Mouse (Mus musculus) testis, adult 2 months (tissue): Measurements from ENCODE around the gene Cds1.

Experiments
- CTCF ChIP-seq: fragments of 200-500 bp; IDR thresholded peaks from 2 replicates; pipeline ENCODE4 v1.5.1; 2012; ENCODE audit warnings: low read depth, mild to moderate bottlenecking, inconsistent platforms, low read length, moderate library complexity; ENCODE audit not compliant: control insufficient read depth, insufficient read depth, insufficient replicate concordance
- POLR2A ChIP-seq: fragments of 200-500 bp; IDR thresholded peaks from 2 replicates; pipeline ENCODE4 v1.6.1; 2012; ENCODE audit warnings: low read depth, mild to moderate bottlenecking, inconsistent platforms, low read length, moderate library complexity; ENCODE audit not compliant: control insufficient read depth

DNA sequence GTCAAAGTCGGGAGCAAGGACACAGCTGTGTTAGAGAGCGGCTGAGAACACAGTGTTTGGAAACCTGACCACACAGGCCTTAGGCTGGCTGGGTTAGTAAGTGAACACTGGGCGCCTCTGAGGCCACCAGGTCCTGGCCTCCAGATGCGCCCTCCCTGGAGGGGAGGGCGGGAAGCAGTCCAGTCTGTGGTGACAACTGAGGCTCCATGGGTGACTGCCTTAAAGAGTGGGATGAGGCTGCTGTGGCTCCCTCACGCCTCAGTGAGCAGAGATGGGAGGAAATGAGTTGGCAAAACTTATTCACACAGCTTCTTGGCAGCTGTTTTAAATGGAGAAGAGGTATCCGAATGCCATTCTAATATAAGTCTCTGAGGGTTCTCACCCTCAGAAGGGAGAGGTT lies 51.9 kb downstream of the Cds1 start:
- no peak for TF ChIP-seq CTCF
- TF ChIP-seq POLR2A, result no peak
